Mouse (Mus musculus): ENCODE data around the gene Serpinb9c.
"Not testable (repeated sequence)": the region's sequence is repeated elsewhere in the genome, so short reads cannot be mapped to it uniquely, and the experiment has no call there.

The Serpinb9c gene

GRCm38 (mm10) chr13:33159642-33160041, at the start of gene Serpinb9c:
Gene Serpinb9c (minus strand): TSS chr13:33159742.
- no peak for DNase-seq

DNA sequence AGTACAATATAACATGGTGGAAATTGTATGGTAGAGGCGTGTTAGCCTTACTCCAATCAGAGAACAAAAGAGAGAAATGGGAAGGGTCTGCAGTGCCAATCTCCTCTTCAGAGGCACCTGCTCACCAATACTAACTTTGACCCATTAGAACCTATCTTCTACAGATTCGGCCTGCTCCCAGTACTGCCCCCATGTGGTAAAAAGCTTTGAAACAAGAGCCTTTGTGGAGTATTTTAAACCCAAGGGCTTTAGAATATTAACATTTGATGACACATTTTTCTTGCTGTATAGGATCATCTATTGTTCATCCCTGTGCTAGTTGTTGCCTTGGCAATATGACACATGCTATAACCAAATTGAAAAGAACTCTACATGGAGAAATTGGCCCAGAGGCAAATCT, 40.2 kb upstream of the Serpinb9c start:
- DNase-seq, result no peak

DNA sequence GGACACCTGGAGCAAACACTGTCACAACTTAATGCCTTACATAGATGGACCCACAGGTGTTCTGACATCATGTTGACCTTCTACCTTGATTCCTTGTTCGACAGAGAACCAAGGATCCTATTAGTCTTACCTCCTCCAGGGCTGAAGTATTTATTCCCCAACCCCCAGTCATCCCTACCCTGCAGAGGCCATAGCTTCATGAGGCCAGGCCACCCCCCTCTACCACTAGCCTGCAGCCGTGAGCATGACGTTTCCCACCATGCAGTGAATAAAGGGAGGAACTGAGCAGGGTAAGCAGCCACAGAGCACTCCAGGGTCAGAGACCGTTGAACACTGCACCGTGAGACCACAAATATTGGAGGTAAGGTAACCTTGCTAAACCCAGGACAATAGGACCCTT, 33.1 kb upstream of the Serpinb9c start, which contains the start of gene Serpinb9d:
TSS of gene Serpinb9d (plus strand) at position 301 of the 400 bp plus-strand sequence.
- DNase-seq, result no peak

DNA sequence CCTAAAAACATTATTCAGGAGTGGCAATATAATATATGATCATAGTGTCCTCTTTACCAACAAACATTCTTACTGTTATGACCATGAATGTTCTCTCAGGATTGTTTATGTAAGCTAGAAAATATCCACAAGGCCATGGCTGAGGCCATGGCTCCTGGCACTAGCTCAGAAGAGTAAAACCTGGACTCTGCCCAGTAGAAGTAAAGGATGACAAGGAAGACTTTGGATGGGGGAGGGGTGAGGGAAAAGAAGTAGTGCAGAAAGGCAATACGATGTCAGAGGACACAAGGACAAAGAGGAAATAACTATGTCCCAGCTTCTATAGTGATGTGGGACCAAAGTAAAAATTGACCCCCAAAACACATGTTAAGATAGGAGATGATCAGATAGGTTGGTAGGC, 30.9 kb upstream of the Serpinb9c start:
- DNase-seq, result not testable (repeated sequence)

DNA sequence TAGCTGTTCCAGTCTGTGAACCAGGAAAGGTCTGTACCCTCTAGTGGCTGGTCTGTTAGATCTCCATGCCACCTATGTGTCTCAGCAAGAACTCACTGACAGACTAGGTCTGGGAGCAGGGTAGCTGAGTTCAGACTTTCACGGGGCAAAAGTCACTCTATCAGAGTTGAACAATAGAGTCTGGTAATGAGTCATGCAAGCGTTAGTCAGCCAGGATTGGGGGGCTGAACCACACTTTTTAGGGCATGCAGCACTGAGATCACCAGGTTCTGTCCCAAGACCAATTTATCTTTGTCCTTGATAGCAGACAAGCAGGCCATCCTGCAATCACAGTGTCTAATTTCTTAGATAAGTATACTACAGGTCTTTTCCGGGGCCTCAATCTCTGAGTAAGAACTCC, 18.1 kb downstream of the Serpinb9c start:
- DNase-seq, result no peak

- DNase-seq, result no peak
Measured at GRCm38 (mm10) chr13:33137717-33138116, 21.8 kb downstream of the Serpinb9c start.

- DNase-seq, result no peak
Measured at GRCm38 (mm10) chr13:33113054-33113453, 46.5 kb downstream of the Serpinb9c start.

- no peak for DNase-seq
Measured at GRCm38 (mm10) chr13:33105626-33106025, 53.9 kb downstream of the Serpinb9c start.
